Mouse (Mus musculus): ENCODE results near the gene Snapc5.
A peak's percentile ranks its signal among the peaks of the same experiment; 100 is the strongest.

DNA sequence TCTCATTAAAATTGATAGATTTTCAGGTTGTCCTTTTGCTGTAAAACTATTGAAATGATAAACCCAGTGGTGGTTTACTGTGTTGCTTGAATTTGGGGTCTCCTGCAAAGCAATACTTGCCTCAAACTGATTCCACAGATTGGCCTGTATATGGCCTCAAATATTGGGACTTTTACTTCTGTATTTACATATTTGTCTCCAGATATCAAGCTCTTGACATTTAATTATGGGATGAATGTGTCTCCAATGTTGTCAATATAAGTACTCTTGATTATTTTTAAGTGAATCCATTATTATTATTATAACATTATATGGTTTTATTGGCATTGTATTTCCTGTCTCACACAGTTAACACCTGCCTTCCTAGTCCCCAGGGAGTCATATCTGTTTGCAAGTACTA is 4.7 kb upstream of the Snapc5 start:
- no peak for TF ChIP-seq SMC3 (IDR thresholded peaks at IDR 0.05; ENCODE audit: low read depth, low read length)
- no peak for TF ChIP-seq MEF2A (IDR thresholded peaks at IDR 0.05; ENCODE audit: borderline replicate concordance, low read depth, low read length)
- TF ChIP-seq CHD2 (IDR thresholded peaks at IDR 0.05; ENCODE audit: low read length): no peak
- no peak for TF ChIP-seq ETS1 (conservative IDR thresholded peaks at IDR 0.05; ENCODE audit: low read depth, low read length)
- peak; percentile 13; the same call in 1 of the 2 replicates for TF ChIP-seq HCFC1 (IDR thresholded peaks at IDR 0.05; ENCODE audit: low read depth, low read length)
- TF ChIP-seq CTCF (conservative IDR thresholded peaks at IDR 0.05 in 1 of 2, IDR thresholded peaks at IDR 0.05 in 1 of 2; ENCODE audit: low read depth in 2 of 2, low read length in 2 of 2): no peak
- TF ChIP-seq POLR2A (IDR thresholded peaks at IDR 0.05; ENCODE audit: low read depth, low read length): no peak; the same call in 1 of the 2 replicates
